Mouse (Mus musculus): ENCODE measurements around the gene Btbd35f8. TPM values are rescaled to one million over a fixed set of nuclear protein-coding genes. Genes with fewer than 3 reads are reported as not detected.
"Not testable (repeated sequence)": the region's sequence is repeated elsewhere in the genome, so short reads cannot be mapped to it uniquely, and the experiment has no call there.

The Btbd35f8 gene
- not detected in 2 replicates for polyA plus RNA-seq (2015; fragmentation: Nextera tagmentation; extraction: Ambion mirVana)

DNA sequence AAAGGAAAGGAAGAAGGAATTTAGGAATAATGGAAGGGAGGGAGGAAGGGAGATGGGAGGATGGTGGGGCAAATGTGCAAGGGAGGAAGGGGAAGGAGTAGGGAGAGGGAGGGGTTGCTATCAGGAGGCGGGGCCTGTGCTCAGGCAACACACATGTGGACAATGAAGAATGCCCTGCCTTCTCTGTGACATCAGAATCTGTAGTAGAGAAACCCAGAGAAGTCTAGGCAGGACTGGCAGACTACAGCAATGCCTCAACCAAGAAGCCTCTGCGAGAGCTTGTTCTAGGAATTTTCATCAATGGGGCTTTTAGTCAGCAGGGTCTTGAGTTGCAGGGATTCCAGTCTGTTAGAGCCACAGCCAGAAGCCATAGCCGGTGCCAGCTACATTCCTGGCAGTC, at the start of gene Btbd35f8:
Btbd35f8 (plus strand) TSS at position 301 of the 400 bp plus-strand sequence.
- not testable (repeated sequence) for ATAC-seq (ENCODE audit: extremely low read depth, insufficient number of reproducible peaks, low FRiP score, low TSS enrichment)

More for the DNA sequence above, at the start of gene Btbd35f8:
- not testable (repeated sequence) for H3K4me1 ChIP-seq; H3K36me3 ChIP-seq; H3K27me3 ChIP-seq (replicated peaks); H3K9me3 ChIP-seq; H3K27ac ChIP-seq (replicated peaks); H3K9ac ChIP-seq; H3K4me2 ChIP-seq; H3K4me3 ChIP-seq
- WGBS: no CpG with 5 or more reads among the region's 3 CpGs

Other genes with a start within 250 kb of the Btbd35f8 start
- not detected in 2 replicates for gene Spin2g, start 211.8 kb upstream of the Btbd35f8 start, polyA plus RNA-seq (2015; fragmentation: Nextera tagmentation; extraction: Ambion mirVana)

All from heart, embryonic 13.5 days (tissue).